Mouse (Mus musculus) T-helper 2 cell (primary cell): Measurements from ENCODE around the gene Gm20816.
"Not testable (repeated sequence)": the region's sequence is repeated elsewhere in the genome, so short reads cannot be mapped to it uniquely, and the experiment has no call there.

Experiments
- in situ Hi-C: fragments of 300-600 bp; cut with MboI, MseI; formaldehyde crosslinking; loops from one replicate; pipeline ENCODE4 v1.15.1; 2025; ENCODE audit warnings: high pct_unique_total_duplicates

Gm20816 gene

GRCm38 (mm10) chrY:68537655-68538054 is at the start of gene Gm20816:
Gene Gm20816, plus strand, starts transcription at chrY:68537955.
- in situ Hi-C loops: not testable (repeated sequence)
